Mouse (Mus musculus): ENCODE results near the gene Kcnmb2.

GRCm38 (mm10) chr3:32043814-32044213 lies 141.5 kb downstream of the Kcnmb2 start:
- TF ChIP-seq POLR2A (IDR thresholded peaks at IDR 0.05; ENCODE audit: borderline replicate concordance, extremely low read depth, low read depth, low read length) (no peak), CTCF (IDR thresholded peaks at IDR 0.05; ENCODE audit: insufficient read depth, low read length) (no peak)
